Mouse (Mus musculus): Measurements from ENCODE around the gene Dnah5.

The Dnah5 gene

GRCm38 (mm10) chr15:28466591-28467247, 263.2 kb downstream of the Dnah5 start:
- DNase-seq (ENCODE audit: low spot score in 2 of 2), result no peak

GRCm38 (mm10) chr15:28473749-28474390, 270.3 kb downstream of the Dnah5 start:
- DNase-seq (ENCODE audit: low spot score in 2 of 2), result no peak

- no peak for DNase-seq (ENCODE audit: low spot score in 2 of 2)
Measured at GRCm38 (mm10) chr15:28502820-28503219, 299.3 kb downstream of the Dnah5 start.

GRCm38 (mm10) chr15:28515176-28515575, 311.6 kb downstream of the Dnah5 start:
- no peak for DNase-seq (ENCODE audit: low spot score in 2 of 2)

Measured in cerebellum, postnatal 4 days (tissue).